Mouse (Mus musculus) liver, embryonic 14.5 days (tissue): Measurements from ENCODE around the gene Sf3b3.

Experiments used
- CTCF ChIP-seq: IDR thresholded peaks from 2 replicates; pipeline ENCODE4 v1.5.1; 2016; ENCODE audit warnings: antibody characterized with exemption, low read depth, control low read depth
- EP300 ChIP-seq: IDR thresholded peaks from 2 replicates; pipeline ENCODE4 v1.6.1; 2016; ENCODE audit warnings: antibody characterized with exemption, low read depth

DNA sequence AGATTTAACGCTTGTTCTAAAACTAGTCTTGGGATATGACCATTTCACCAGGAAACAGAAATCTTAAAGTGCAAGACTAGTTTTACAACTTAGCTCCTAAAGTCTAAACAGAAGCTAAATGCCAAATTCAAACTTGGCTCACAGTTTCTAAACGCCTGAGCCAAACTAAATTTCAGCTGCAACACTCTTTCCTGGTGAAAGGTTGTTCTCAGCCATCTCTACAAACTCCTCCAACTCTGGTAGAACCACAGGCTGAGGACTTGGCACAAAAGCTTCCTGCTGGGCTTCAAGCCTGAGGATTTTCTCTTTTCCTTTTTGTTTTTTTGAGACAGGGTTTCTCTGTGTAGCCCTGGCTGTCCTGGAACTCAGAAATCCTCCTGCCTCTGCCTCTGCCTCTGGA, 26.3 kb downstream of the Sf3b3 start:
- TF ChIP-seq CTCF (no peak), EP300 (no peak)
